ENCODE assay signal across 17 mouse cellular contexts in the genomic region with DNA sequence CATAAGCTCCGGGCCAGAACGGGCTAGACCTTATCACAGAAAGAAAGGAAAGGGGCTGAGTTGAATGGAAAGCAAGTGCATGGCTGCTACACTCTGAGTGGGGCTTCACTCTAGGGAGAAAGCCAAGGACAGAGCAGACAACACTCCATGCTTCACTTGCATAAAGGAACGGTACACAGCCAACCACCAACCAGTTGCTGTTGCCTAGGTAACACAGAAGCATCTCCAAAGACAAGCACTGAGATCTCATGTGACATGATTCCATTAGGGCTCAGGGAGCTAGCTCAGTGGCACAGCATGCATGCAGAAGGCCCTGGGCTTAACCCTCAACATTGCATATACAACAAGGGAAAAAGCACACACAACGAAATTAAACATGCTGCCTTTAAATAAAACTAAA. TPM values are rescaled to one million over a fixed set of nuclear protein-coding genes. Genes with fewer than 3 reads are reported as not detected.
DNase-seq lines count a peak whose midpoint lies in the region; ATAC-seq lines count a peak whose summit lies in the region.
"Had no signal": no experiment of that assay in that cellular context is flagged by ENCODE, and none has a peak within 500 bp of the region (broad histone marks: within the 10 kb centered on the region; RNA-seq: fewer than 3 reads in every experiment).

No protein-coding gene starts in this region.

- H3K9me3 ChIP-seq in forebrain, embryonic 10.5 days: peaks cover 37% of the 10 kb centered on the region
- H3K9me3 ChIP-seq in forebrain, embryonic 15.5 days: peaks cover 18% of the 10 kb centered on the region
- H3K9me3 ChIP-seq in hindbrain, embryonic 10.5 days: peaks cover 38% of the 10 kb centered on the region
- H3K9me3 ChIP-seq in midbrain, embryonic 10.5 days (replicated peaks): peaks cover 38% of the 10 kb centered on the region
- peaks cover 28% of the 10 kb centered on the region for H3K9me3 ChIP-seq in embryonic facial prominence, embryonic 10.5 days

- H3K36me3 ChIP-seq in forebrain, embryonic 10.5 days (replicated peaks): peaks cover 74% of the 10 kb centered on the region
- H3K36me3 ChIP-seq in forebrain, embryonic 15.5 days: peaks cover 60% of the 10 kb centered on the region
- peaks cover 77% of the 10 kb centered on the region for H3K36me3 ChIP-seq in hindbrain, embryonic 10.5 days
- peaks cover 78% of the 10 kb centered on the region for H3K36me3 ChIP-seq in midbrain, embryonic 10.5 days
- H3K36me3 ChIP-seq in embryonic facial prominence, embryonic 10.5 days (replicated peaks): peaks cover 78% of the 10 kb centered on the region

- H3K9ac ChIP-seq in forebrain, embryonic 15.5 days (replicated peaks): no peak overlapping the region
- H3K9ac ChIP-seq: limb, embryonic 15.5 days had no signal

- H3K4me2 ChIP-seq in forebrain, embryonic 15.5 days (replicated peaks): no peak overlapping the region
- H3K4me2 ChIP-seq: limb, embryonic 15.5 days had no signal

- 76% methylated on average over 4 of the region's 4 CpGs for WGBS in forebrain, embryonic 10.5 days
- WGBS in forebrain, embryonic 15.5 days: 42% methylated on average over 4 of the region's 4 CpGs
- WGBS in hindbrain, embryonic 10.5 days: 60% methylated on average over 4 of the region's 4 CpGs
- WGBS in midbrain, embryonic 10.5 days: 54% methylated on average over 4 of the region's 4 CpGs
- 83% methylated on average over 4 of the region's 4 CpGs for WGBS in embryonic facial prominence, embryonic 10.5 days

- peaks cover 10% of the 10 kb centered on the region for H3K4me1 ChIP-seq in forebrain, embryonic 10.5 days
- no peaks in the 10 kb centered on the region for H3K4me1 ChIP-seq in forebrain, embryonic 15.5 days
- H3K4me1 ChIP-seq in hindbrain, embryonic 10.5 days (replicated peaks): peaks cover 9% of the 10 kb centered on the region
- peaks cover 16% of the 10 kb centered on the region for H3K4me1 ChIP-seq in midbrain, embryonic 10.5 days
- no peaks in the 10 kb centered on the region for H3K4me1 ChIP-seq in embryonic facial prominence, embryonic 10.5 days
- H3K4me1 ChIP-seq: limb, embryonic 15.5 days had no signal

- 0 out of 2 replicates have a peak overlapping the region, but pooled peaks have one; percentile 21 for H3K27ac ChIP-seq in forebrain, embryonic 10.5 days
- H3K27ac ChIP-seq in forebrain, embryonic 15.5 days (replicated peaks): no peak overlapping the region
- peak overlapping the region; percentile 60; the same call in 1 of the 2 replicates for H3K27ac ChIP-seq in hindbrain, embryonic 10.5 days
- peak overlapping the region; percentile 33 for H3K27ac ChIP-seq in midbrain, embryonic 10.5 days (replicated peaks)
- H3K27ac ChIP-seq in embryonic facial prominence, embryonic 10.5 days (replicated peaks): no peak overlapping the region
- H3K27ac ChIP-seq: limb, embryonic 15.5 days had no signal

- no peak for ATAC-seq in forebrain, embryonic 15.5 days (replicated peaks)
- ATAC-seq: activated CD4-positive, CD25-positive, alpha-beta regulatory T cell, adult 4 months; inflammation-experienced regulatory T-cells, adult 6 months had no signal

- no peaks in the 10 kb centered on the region for H3K27me3 ChIP-seq in forebrain, embryonic 10.5 days (ENCODE audit: poor library complexity, severe bottlenecking)
- H3K27me3 ChIP-seq in forebrain, embryonic 15.5 days: no peaks in the 10 kb centered on the region
- H3K27me3 ChIP-seq in hindbrain, embryonic 10.5 days (ENCODE audit: insufficient read depth, poor library complexity, severe bottlenecking): no peaks in the 10 kb centered on the region
- no peaks in the 10 kb centered on the region for H3K27me3 ChIP-seq in midbrain, embryonic 10.5 days (ENCODE audit: low read depth, poor library complexity, severe bottlenecking)
- H3K27me3 ChIP-seq in embryonic facial prominence, embryonic 10.5 days (replicated peaks; ENCODE audit: low read depth, poor library complexity, severe bottlenecking): no peaks in the 10 kb centered on the region
- H3K27me3 ChIP-seq: limb, embryonic 15.5 days had no signal

- no peak for DNase-seq in forebrain, embryonic 10.5 days (ENCODE audit: extremely low spot score, low spot score)
- peak; percentile 16 for DNase-seq in hindbrain, embryonic 10.5 days (ENCODE audit: low spot score)
- DNase-seq in midbrain, embryonic 10.5 days (ENCODE audit: low spot score): peak; percentile 40
- DNase-seq in retina, postnatal 1 day: peak; percentile 41
- no peak for DNase-seq in layer of hippocampus, postnatal 36 days
- DNase-seq in embryonic facial prominence, embryonic 10.5 days (ENCODE audit: low spot score): no peak
- no peak for DNase-seq in urinary bladder, adult 2 months (ENCODE audit: low spot score)
- DNase-seq: cerebellum, adult 2 months; lung, adult 18-20 months; lung, postnatal 36 days; thymus, postnatal 36 days had no signal

- H3K4me3 ChIP-seq in forebrain, embryonic 10.5 days: no peak overlapping the region
- no peak overlapping the region for H3K4me3 ChIP-seq in forebrain, embryonic 15.5 days
- H3K4me3 ChIP-seq in hindbrain, embryonic 10.5 days: no peak overlapping the region
- no peak overlapping the region for H3K4me3 ChIP-seq in midbrain, embryonic 10.5 days
- H3K4me3 ChIP-seq in embryonic facial prominence, embryonic 10.5 days: no peak overlapping the region
- H3K4me3 ChIP-seq: limb, embryonic 15.5 days had no signal

RNA-seq across cellular contexts. Expression of gene Gpatch1, which starts 40.8 kb away (rescaled TPM):
- 17.9 and 18.5 TPM in 2 replicates for polyA plus RNA-seq in forebrain, embryonic 10.5 days (2016; fragmentation: Nextera tagmentation; extraction: Ambion mirVana)
- 22.8 and 25.2 TPM in 2 replicates for polyA plus RNA-seq in forebrain, embryonic 15.5 days (2015; fragmentation: Nextera tagmentation; extraction: Ambion mirVana)
- polyA plus RNA-seq in hindbrain, embryonic 10.5 days (2016; fragmentation: Nextera tagmentation; extraction: Ambion mirVana): 15.3 and 16.5 TPM in 2 replicates
- 16.8 and 17.5 TPM in 2 replicates for polyA plus RNA-seq in midbrain, embryonic 10.5 days (2016; fragmentation: Nextera tagmentation; extraction: Ambion mirVana)
- 10 to 100 TPM; 25.4 to 26.8 TPM for total RNA-seq in layer of hippocampus, postnatal 36 days (2021)
- polyA plus RNA-seq in embryonic facial prominence, embryonic 10.5 days (2016; fragmentation: Nextera tagmentation; extraction: Ambion mirVana): 17.9 and 18.7 TPM in 2 replicates
- 11.6 and 11.7 TPM in 2 replicates for polyA plus RNA-seq in urinary bladder, adult 2 months (2012; rRNA removed)

RNA-seq across cellular contexts. Expression of gene Rhpn2, which starts 56.5 kb away (rescaled TPM):
- 4.5 and 4.6 TPM in 2 replicates for polyA plus RNA-seq in forebrain, embryonic 10.5 days (2016; fragmentation: Nextera tagmentation; extraction: Ambion mirVana)
- 0.95 and 1.3 TPM in 2 replicates for polyA plus RNA-seq in forebrain, embryonic 15.5 days (2015; fragmentation: Nextera tagmentation; extraction: Ambion mirVana)
- polyA plus RNA-seq in hindbrain, embryonic 10.5 days (2016; fragmentation: Nextera tagmentation; extraction: Ambion mirVana): 4.0 and 5.7 TPM in 2 replicates
- 3.2 and 3.7 TPM in 2 replicates for polyA plus RNA-seq in midbrain, embryonic 10.5 days (2016; fragmentation: Nextera tagmentation; extraction: Ambion mirVana)
- total RNA-seq in layer of hippocampus, postnatal 36 days (2021): 1 to 10 TPM; 4.0 to 6.0 TPM
- 5.2 and 5.5 TPM in 2 replicates for polyA plus RNA-seq in embryonic facial prominence, embryonic 10.5 days (2016; fragmentation: Nextera tagmentation; extraction: Ambion mirVana)
- polyA plus RNA-seq in urinary bladder, adult 2 months (2012; rRNA removed): 4.3 and 5.0 TPM in 2 replicates
- total RNA-seq: granulocyte monocyte progenitor cell, adult 5-6 weeks; monocyte, adult 5-6 weeks had no signal

Comparison
In these comparisons a context has a peak if more than half of its experiments do, and no peak if none do; other contexts are left out.
1. H3K27ac ChIP-seq: peak in forebrain, embryonic 10.5 days (single experiment), hindbrain, embryonic 10.5 days (single experiment) and midbrain, embryonic 10.5 days (single experiment); none in forebrain, embryonic 15.5 days (single experiment) and embryonic facial prominence, embryonic 10.5 days (single experiment).
2. DNase-seq: peak in hindbrain, embryonic 10.5 days (single experiment), midbrain, embryonic 10.5 days (single experiment) and retina, postnatal 1 day (single experiment); none in forebrain, embryonic 10.5 days (single experiment), layer of hippocampus, postnatal 36 days (0 of 2), embryonic facial prominence, embryonic 10.5 days (single experiment) and urinary bladder, adult 2 months (single experiment).